Mouse (Mus musculus): Measurements from ENCODE around the gene Bmp10.

- no peak for TF ChIP-seq CTCF (IDR thresholded peaks at IDR 0.05; ENCODE audit: control insufficient read depth, insufficient read depth, low read length)
- no peak for TF ChIP-seq POLR2A (IDR thresholded peaks at IDR 0.05; ENCODE audit: borderline replicate concordance, control insufficient read depth, low read depth, low read length)
These were observed 28.8 kb upstream of the Bmp10 start for GRCm38 (mm10) chr6:87399886-87400566.
